Comparison of ENCODE assay signal across 8 mouse cellular contexts in the genomic region with DNA sequence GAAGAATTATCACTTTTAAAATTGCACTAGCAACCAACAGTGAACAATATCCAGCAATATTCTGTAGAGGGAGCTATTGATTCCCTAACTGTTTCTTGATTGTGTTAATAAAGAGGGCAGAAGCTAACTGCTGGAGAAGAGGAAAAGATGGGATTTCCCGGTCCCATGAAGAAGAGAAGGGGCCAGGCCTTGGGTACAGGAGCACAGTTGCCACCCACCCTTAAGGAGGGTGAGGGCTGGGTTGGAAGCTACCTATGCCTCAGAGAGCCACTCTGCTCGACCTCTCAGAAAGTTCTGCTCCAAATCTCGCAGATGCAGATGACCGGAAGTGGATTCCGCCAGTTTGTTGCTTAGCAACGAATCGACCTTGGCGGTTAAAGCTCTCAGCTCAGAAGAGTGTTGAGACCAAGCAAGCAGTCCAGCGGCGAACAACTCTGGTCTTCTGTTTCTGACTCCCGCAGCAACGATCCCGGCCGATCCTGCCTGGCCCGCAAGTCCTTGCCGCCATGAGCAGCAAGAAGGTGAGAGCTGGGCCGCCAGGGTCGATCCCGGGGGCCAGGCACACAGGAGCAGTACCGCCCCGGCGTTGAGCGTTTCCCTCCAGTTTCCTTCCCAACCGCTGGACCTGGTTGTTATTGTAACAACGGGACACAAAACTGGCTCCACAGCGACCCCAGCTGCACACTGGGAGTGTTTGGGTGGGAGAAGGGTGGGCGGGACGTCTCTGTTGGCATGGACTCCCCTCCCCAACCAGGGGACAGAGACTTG. TPM values are rescaled to one million over a fixed set of nuclear protein-coding genes. Genes with fewer than 3 reads are reported as not detected.
DNase-seq lines count a peak whose midpoint lies in the region; ATAC-seq and TF ChIP-seq lines count a peak whose summit lies in the region.

No protein-coding gene starts in this region.

- peak overlapping the region; percentile 86 for H3K27ac ChIP-seq in embryonic facial prominence, embryonic 14.5 days (replicated peaks; ENCODE audit: low read depth, low read length)
- peak overlapping the region; percentile 82 for H3K27ac ChIP-seq in limb, embryonic 11.5 days (replicated peaks; ENCODE audit: low read depth, low read length)
- peak overlapping the region; percentile 89 for H3K27ac ChIP-seq in midbrain, embryonic 14.5 days (replicated peaks; ENCODE audit: low read depth, low read length)
- peak overlapping the region; percentile 98 for H3K27ac ChIP-seq in testis, adult 2 months (ENCODE audit: control insufficient read depth, insufficient read depth, low read depth, low read length)

- H3K27me3 ChIP-seq in embryonic facial prominence, embryonic 14.5 days (replicated peaks; ENCODE audit: control insufficient read depth, insufficient read depth, low read length), result no peaks in the 10 kb centered on the region
- H3K27me3 ChIP-seq in limb, embryonic 11.5 days (ENCODE audit: control insufficient read depth, insufficient read depth, low read length), result no peaks in the 10 kb centered on the region
- H3K27me3 ChIP-seq in midbrain, embryonic 14.5 days (ENCODE audit: control insufficient read depth, insufficient read depth, low read length), result no peaks in the 10 kb centered on the region
- H3K27me3 ChIP-seq in testis, adult 2 months (ENCODE audit: control insufficient read depth, insufficient read depth, low read length), result no peaks in the 10 kb centered on the region

- peak overlapping the region; percentile 52 for H3K4me2 ChIP-seq in embryonic facial prominence, embryonic 14.5 days (ENCODE audit: low read depth, low read length)
- H3K4me2 ChIP-seq in limb, embryonic 11.5 days (ENCODE audit: low read depth, severe bottlenecking), result peak overlapping the region; percentile 58
- peak overlapping the region; percentile 64 for H3K4me2 ChIP-seq in midbrain, embryonic 14.5 days (ENCODE audit: low read length)

- H3K9me3 ChIP-seq in embryonic facial prominence, embryonic 14.5 days (ENCODE audit: control insufficient read depth, low read length), result no peaks in the 10 kb centered on the region
- no peaks in the 10 kb centered on the region for H3K9me3 ChIP-seq in limb, embryonic 11.5 days (ENCODE audit: control insufficient read depth, low read length)
- H3K9me3 ChIP-seq in midbrain, embryonic 14.5 days (ENCODE audit: control insufficient read depth, low read length), result no peaks in the 10 kb centered on the region

- peak overlapping the region; percentile 55 for H3K4me3 ChIP-seq in embryonic facial prominence, embryonic 14.5 days (ENCODE audit: low read depth, low read length)
- H3K4me3 ChIP-seq in limb, embryonic 11.5 days (ENCODE audit: low read depth, low read length), result peak overlapping the region; percentile 53
- H3K4me3 ChIP-seq in midbrain, embryonic 14.5 days (replicated peaks; ENCODE audit: low read depth, low read length), result peak overlapping the region; percentile 58
- H3K4me3 ChIP-seq in testis, adult 2 months (ENCODE audit: control insufficient read depth, low read depth, low read length), result peak overlapping the region; percentile 98

- TF ChIP-seq POLR2A in testis, adult 2 months (IDR thresholded peaks at IDR 0.05; ENCODE audit: control insufficient read depth, low read depth, low read length), result peak; percentile 58; the same call in 1 of the 2 replicates

- no peaks in the 10 kb centered on the region for H3K36me3 ChIP-seq in embryonic facial prominence, embryonic 14.5 days (ENCODE audit: control insufficient read depth, insufficient read depth, low read length)
- H3K36me3 ChIP-seq in limb, embryonic 11.5 days (ENCODE audit: control insufficient read depth, insufficient read depth, low read length), result no peaks in the 10 kb centered on the region
- H3K36me3 ChIP-seq in midbrain, embryonic 14.5 days (ENCODE audit: control insufficient read depth, insufficient read depth, low read length), result no peaks in the 10 kb centered on the region
- no peaks in the 10 kb centered on the region for H3K36me3 ChIP-seq in testis, adult 2 months (ENCODE audit: control insufficient read depth, insufficient read depth, low read length)

- DNase-seq in cerebellum, adult 11-12 months, result no peak
- DNase-seq in embryonic facial prominence, embryonic 14.5 days (ENCODE audit: low spot score), result peak; percentile 88
- DNase-seq in heart, adult 9 months (ENCODE audit: low spot score in 2 of 2), result peak; percentile 39 to 75
- peak; percentile 80 for DNase-seq in kidney, adult 9 months
- DNase-seq in limb, embryonic 11.5 days (ENCODE audit: low spot score), result peak; percentile 87
- DNase-seq in midbrain, embryonic 14.5 days, result peak; percentile 87

- WGBS in embryonic facial prominence, embryonic 14.5 days, result under 1% methylated on average over 27 of the region's 28 CpGs
- under 1% methylated on average over 27 of the region's 28 CpGs for WGBS in limb, embryonic 11.5 days
- WGBS in midbrain, embryonic 14.5 days, result under 1% methylated on average over 28 of the region's 28 CpGs

- H3K4me1 ChIP-seq in embryonic facial prominence, embryonic 14.5 days (ENCODE audit: control insufficient read depth, insufficient read depth, low read length), result no peaks in the 10 kb centered on the region
- H3K4me1 ChIP-seq in limb, embryonic 11.5 days (ENCODE audit: control insufficient read depth, insufficient read depth, low read length), result no peaks in the 10 kb centered on the region
- no peaks in the 10 kb centered on the region for H3K4me1 ChIP-seq in midbrain, embryonic 14.5 days (ENCODE audit: control insufficient read depth, insufficient read depth, low read length)
- peaks cover 4% of the 10 kb centered on the region for H3K4me1 ChIP-seq in testis, adult 2 months (ENCODE audit: control insufficient read depth, insufficient read depth, low read length)

- TF ChIP-seq CTCF in testis, adult 2 months (IDR thresholded peaks at IDR 0.05; ENCODE audit: control insufficient read depth, insufficient read depth, insufficient replicate concordance, low read depth, low read length), result peak; percentile 16; the same call in 1 of the 2 replicates

- H3K9ac ChIP-seq in embryonic facial prominence, embryonic 14.5 days (ENCODE audit: low read depth, low read length), result peak overlapping the region; percentile 80
- H3K9ac ChIP-seq in limb, embryonic 11.5 days (ENCODE audit: low read length), result peak overlapping the region; percentile 90
- H3K9ac ChIP-seq in midbrain, embryonic 14.5 days (replicated peaks; ENCODE audit: low read length), result peak overlapping the region; percentile 71

- ATAC-seq in cerebellum, adult (ENCODE audit: insufficient number of reproducible peaks, low FRiP score, low TSS enrichment), result peak; percentile 61
- ATAC-seq in embryonic facial prominence, embryonic 14.5 days (ENCODE audit: low read depth), result peak; percentile 93
- peak; percentile 93 for ATAC-seq in limb, embryonic 11.5 days (ENCODE audit: insufficient number of reproducible peaks, low FRiP score, low TSS enrichment, low read depth)
- peak; percentile 88 for ATAC-seq in midbrain, embryonic 14.5 days (ENCODE audit: low FRiP score, low TSS enrichment)

RNA-seq across cellular contexts. Expression of a gene that starts 0.6 kb away (rescaled TPM):
- polyA plus RNA-seq in embryonic facial prominence, embryonic 14.5 days (2014; fragmentation: Nextera tagmentation; extraction: Ambion mirVana), result 1.6 and 2.4 TPM in 2 replicates
- 2.0 and 2.3 TPM in 2 replicates for polyA plus RNA-seq in limb, embryonic 11.5 days (2014; fragmentation: Nextera tagmentation; extraction: Ambion mirVana)
- 4.4 and 5.1 TPM in 2 replicates for polyA plus RNA-seq in midbrain, embryonic 14.5 days (2014; fragmentation: Nextera tagmentation; extraction: Ambion mirVana)
- 39.4 and 40.0 TPM in 2 replicates for polyA plus RNA-seq in testis, adult 2 months (2012; rRNA removed)
